In the genomic region with DNA sequence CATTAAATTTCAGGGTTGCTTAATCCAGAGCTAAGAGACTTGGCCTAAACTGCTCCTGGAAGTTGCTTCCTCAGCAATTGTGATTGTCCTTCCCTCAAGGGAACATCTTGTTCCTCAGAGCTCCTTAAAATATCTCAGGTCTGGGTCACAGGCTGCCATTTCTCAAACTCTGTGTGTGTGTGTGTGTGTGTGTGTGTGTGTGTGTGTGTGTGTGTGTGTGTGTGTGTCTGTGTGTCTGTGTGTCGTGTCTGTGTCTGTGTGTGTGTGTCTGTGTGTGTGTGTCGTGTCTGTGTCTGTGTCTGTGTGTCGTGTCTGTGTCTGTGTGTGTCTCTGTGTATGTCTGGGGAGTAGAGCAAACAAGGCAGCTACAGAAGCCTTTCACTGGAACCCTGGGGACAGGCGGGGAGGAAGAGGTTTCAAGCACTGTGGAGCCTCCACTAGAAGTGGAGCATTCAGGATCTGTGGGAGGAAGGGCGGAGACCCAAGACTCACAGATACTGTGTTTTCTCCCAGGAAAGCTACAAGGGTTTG, we compare ENCODE assay signal across 10 mouse cellular contexts. TPM values are rescaled to one million over a fixed set of nuclear protein-coding genes. Genes with fewer than 3 reads are reported as not detected.
DNase-seq lines count a peak whose midpoint lies in the region; ATAC-seq lines count a peak whose summit lies in the region.
"Had no signal": no experiment of that assay in that cellular context is flagged by ENCODE, and none has a peak within 500 bp of the region (broad histone marks: within the 10 kb centered on the region; RNA-seq: fewer than 3 reads in every experiment).

No protein-coding gene starts in this region.

- no peak overlapping the region for H3K4me3 ChIP-seq in kidney, embryonic 14.5 days (ENCODE audit: low read length)
- H3K4me3 ChIP-seq: neural tube, embryonic 13.5 days had no signal

- peaks cover 8% of the 10 kb centered on the region; the same call in 1 of the 2 replicates for H3K36me3 ChIP-seq in kidney, embryonic 14.5 days (ENCODE audit: control insufficient read depth, insufficient read depth, low read length)
- H3K36me3 ChIP-seq: neural tube, embryonic 13.5 days had no signal

- peak; percentile 65 for DNase-seq in kidney, adult 9 months
- DNase-seq in kidney, adult 8-10 months: no peak
- peak; percentile 96 for DNase-seq in heart, adult 11 months
- DNase-seq in lung, postnatal 36 days: peak; percentile 74
- DNase-seq in cerebellum, postnatal 10 days: no peak
- no peak for DNase-seq in right cerebral cortex, postnatal 25 days
- DNase-seq in ovary, adult 18-20 months (ENCODE audit: low spot score): no peak
- DNase-seq: cerebellum, postnatal 36 days had no signal

- no peak overlapping the region for H3K9ac ChIP-seq in kidney, embryonic 14.5 days (ENCODE audit: low read depth, low read length)

- H3K27me3 ChIP-seq in kidney, embryonic 14.5 days (ENCODE audit: control insufficient read depth, insufficient read depth, low read length): no peaks in the 10 kb centered on the region
- H3K27me3 ChIP-seq: neural tube, embryonic 13.5 days had no signal

- H3K4me2 ChIP-seq in kidney, embryonic 14.5 days (replicated peaks; ENCODE audit: low read depth, low read length): no peak overlapping the region
- H3K4me2 ChIP-seq: neural tube, embryonic 13.5 days had no signal

- peak overlapping the region; percentile 73; the same call in 1 of the 2 replicates for H3K27ac ChIP-seq in kidney, embryonic 14.5 days (ENCODE audit: low read depth, low read length)
- H3K27ac ChIP-seq: neural tube, embryonic 13.5 days had no signal

- 55% methylated on average over 5 of the region's 5 CpGs for WGBS in kidney, embryonic 14.5 days

- H3K9me3 ChIP-seq in kidney, embryonic 14.5 days (ENCODE audit: control insufficient read depth, low read length): no peaks in the 10 kb centered on the region
- H3K9me3 ChIP-seq: neural tube, embryonic 13.5 days had no signal

- H3K4me1 ChIP-seq in kidney, embryonic 14.5 days (ENCODE audit: control insufficient read depth, insufficient read depth, low read length): peaks cover 13% of the 10 kb centered on the region
- H3K4me1 ChIP-seq: neural tube, embryonic 13.5 days had no signal

- no peak for ATAC-seq in kidney, embryonic 14.5 days (ENCODE audit: low FRiP score, low TSS enrichment)

RNA-seq across cellular contexts. Expression of a gene that starts 47.9 kb away (rescaled TPM):
- polyA plus RNA-seq in kidney, embryonic 14.5 days (2014; fragmentation: Nextera tagmentation; extraction: Ambion mirVana): 7.3 and 10.3 TPM in 2 replicates

RNA-seq across cellular contexts. Expression of a gene that starts 59.5 kb away (rescaled TPM):
- 56.3 and 94.0 TPM in 2 replicates for polyA plus RNA-seq in kidney, embryonic 14.5 days (2014; fragmentation: Nextera tagmentation; extraction: Ambion mirVana)

Comparison
In these comparisons a context has a peak if more than half of its experiments do, and no peak if none do; other contexts are left out.
1. DNase-seq: peak in kidney, adult 9 months (single experiment), heart, adult 11 months (single experiment) and lung, postnatal 36 days (single experiment); none in kidney, adult 8-10 months (0 of 2), cerebellum, postnatal 10 days (0 of 2), right cerebral cortex, postnatal 25 days (single experiment) and ovary, adult 18-20 months (single experiment).